Mouse (Mus musculus) midbrain, embryonic 12.5 days (tissue): Measurements from ENCODE around the gene Clmp. TPM values are rescaled to one million over a fixed set of nuclear protein-coding genes. Genes with fewer than 3 reads are reported as not detected.

Source experiments
- ATAC-seq: fragments of 200-750 bp; cut with Nextera tagmentation; 2 replicates; pipeline ENCODE4 v1.8.0; 2017; ENCODE audit warnings: low read depth, moderate TSS enrichment, moderate library complexity; ENCODE audit not compliant: low FRiP score
- H3K27ac ChIP-seq: fragments of 300-500 bp; sonication (generic); replicated peaks from 2 replicates; pipeline ENCODE4 v1.5.1; 2016; ENCODE audit warnings: mild to moderate bottlenecking
- H3K27me3 ChIP-seq: fragments of 300-500 bp; sonication (generic); 2 replicates; pipeline ENCODE4 v1.6.1; 2016; ENCODE audit warnings: mild to moderate bottlenecking
- H3K36me3 ChIP-seq: fragments of 300-500 bp; sonication (generic); 2 replicates; pipeline ENCODE4 v1.6.1; 2016
- H3K4me1 ChIP-seq: fragments of 300-500 bp; sonication (generic); 2 replicates; pipeline ENCODE4 v1.6.1; 2016
- H3K4me2 ChIP-seq: fragments of 300-500 bp; sonication (generic); replicated peaks from 2 replicates; pipeline ENCODE4 v1.6.1; 2016; ENCODE audit warnings: mild to moderate bottlenecking, moderate library complexity
- H3K4me3 ChIP-seq: fragments of 300-500 bp; sonication (generic); 2 replicates; pipeline ENCODE4 v1.5.1; 2016; ENCODE audit warnings: mild to moderate bottlenecking
- H3K9ac ChIP-seq: fragments of 300-500 bp; sonication (generic); replicated peaks from 2 replicates; pipeline ENCODE4 v1.6.1; 2016; ENCODE audit warnings: mild to moderate bottlenecking, moderate library complexity
- H3K9me3 ChIP-seq: fragments of 300-500 bp; sonication (generic); 2 replicates; pipeline ENCODE4 v1.6.1; 2016; ENCODE audit warnings: mild to moderate bottlenecking
- WGBS: fragments of 180-500 bp; shearing (Covaris S2); methylation state at CpG from one replicate; pipeline ENCODE4 v1.1.7; 2016; 5-methylcytosine and 5-hydroxymethylcytosine counted together
- polyA plus RNA-seq: library from polyadenylated mRNA; unstranded; fragments of >200 nt; fragmentation: Nextera tagmentation; extraction: Ambion mirVana; gene quantifications from 2 replicates; pipeline ENCODE4 v1.2.1, GENCODE M21; 2016

Clmp gene
- polyA plus RNA-seq, 1 experiment from 2014 or later: 47.4 TPM

GRCm38 (mm10) chr9:40808061-40808906 lies 122.5 kb downstream of the Clmp start:
- peak; percentile 65 for ATAC-seq
- no peaks in the 10 kb centered on the region for H3K27me3 ChIP-seq
- WGBS: 20% methylated on average over 16 of the region's 16 CpGs
- H3K4me3 ChIP-seq: no peak overlapping the region
- peak overlapping the region; percentile 75 for H3K27ac ChIP-seq
- 0 out of 2 replicates have a peak overlapping the region, but pooled peaks have one; percentile 7 for H3K9ac ChIP-seq
- H3K36me3 ChIP-seq: peaks cover 40% of the 10 kb centered on the region
- 0 out of 2 replicates have a peak overlapping the region, but pooled peaks have one; percentile 7 for H3K4me2 ChIP-seq
- H3K4me1 ChIP-seq: peaks cover 53% of the 10 kb centered on the region
- H3K9me3 ChIP-seq: no peaks in the 10 kb centered on the region

GRCm38 (mm10) chr9:40808907-40809280 lies 123.1 kb downstream of the Clmp start:
- no peaks in the 10 kb centered on the region for H3K27me3 ChIP-seq
- peaks cover 38% of the 10 kb centered on the region for H3K36me3 ChIP-seq
- 31% methylated on average over 8 of the region's 8 CpGs for WGBS
- no peak overlapping the region for H3K9ac ChIP-seq
- peaks cover 47% of the 10 kb centered on the region for H3K4me1 ChIP-seq
- ATAC-seq: peak; percentile 39
- H3K4me3 ChIP-seq: no peak overlapping the region
- no peak overlapping the region for H3K4me2 ChIP-seq
- H3K27ac ChIP-seq: peak overlapping the region; percentile 75
- H3K9me3 ChIP-seq: no peaks in the 10 kb centered on the region

DNA sequence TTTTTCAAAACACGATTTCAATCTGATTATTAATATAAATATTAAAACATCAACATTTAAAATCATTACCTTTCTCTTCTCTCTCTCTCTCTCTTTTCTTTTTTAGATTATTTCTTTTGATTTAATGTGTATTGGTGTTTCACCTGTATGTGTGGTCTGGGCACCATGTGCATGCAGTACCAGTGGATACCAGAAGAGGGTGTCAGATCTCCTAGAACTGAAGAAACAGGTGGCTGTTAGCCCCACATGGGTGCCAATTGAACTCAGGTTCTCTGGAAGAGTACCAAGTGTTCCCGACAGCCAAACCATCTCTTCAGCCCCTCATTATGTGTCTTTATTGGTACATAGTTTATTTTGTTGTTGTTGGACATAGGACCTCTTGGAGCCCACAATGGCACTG lies 126.1 kb downstream of the Clmp start:
- Histone ChIP-seq H3K27ac (no peak overlapping the region), H3K9ac (no peak overlapping the region), H3K4me3 (no peak overlapping the region), H3K4me1 (peaks cover 22% of the 10 kb centered on the region), H3K36me3 (peaks cover 16% of the 10 kb centered on the region), H3K4me2 (no peak overlapping the region), H3K27me3 (no peaks in the 10 kb centered on the region), H3K9me3 (no peaks in the 10 kb centered on the region)
- 53% methylated on average over 2 of the region's 2 CpGs for WGBS
- ATAC-seq: no peak

DNA sequence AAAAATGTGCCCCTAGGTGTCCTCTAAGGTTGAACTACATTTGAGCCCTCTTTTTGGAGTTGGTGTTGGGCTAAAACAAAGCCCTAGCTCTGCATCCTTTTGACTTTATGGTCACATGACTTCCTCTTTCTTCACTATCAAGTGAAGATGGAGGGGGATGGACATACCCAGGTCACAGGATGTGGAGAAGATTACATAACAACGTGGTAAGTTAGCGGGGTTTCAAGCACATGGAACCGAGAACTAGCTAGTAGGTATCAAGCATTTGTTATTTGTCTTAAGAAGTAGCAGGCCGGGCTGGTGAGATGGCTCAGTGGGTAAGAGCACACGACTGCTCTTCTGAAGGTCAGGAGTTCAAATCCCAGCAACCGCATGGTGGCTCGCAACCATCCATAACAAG lies 128.3 kb downstream of the Clmp start:
- 90% methylated on average over 7 of the region's 7 CpGs for WGBS

DNA sequence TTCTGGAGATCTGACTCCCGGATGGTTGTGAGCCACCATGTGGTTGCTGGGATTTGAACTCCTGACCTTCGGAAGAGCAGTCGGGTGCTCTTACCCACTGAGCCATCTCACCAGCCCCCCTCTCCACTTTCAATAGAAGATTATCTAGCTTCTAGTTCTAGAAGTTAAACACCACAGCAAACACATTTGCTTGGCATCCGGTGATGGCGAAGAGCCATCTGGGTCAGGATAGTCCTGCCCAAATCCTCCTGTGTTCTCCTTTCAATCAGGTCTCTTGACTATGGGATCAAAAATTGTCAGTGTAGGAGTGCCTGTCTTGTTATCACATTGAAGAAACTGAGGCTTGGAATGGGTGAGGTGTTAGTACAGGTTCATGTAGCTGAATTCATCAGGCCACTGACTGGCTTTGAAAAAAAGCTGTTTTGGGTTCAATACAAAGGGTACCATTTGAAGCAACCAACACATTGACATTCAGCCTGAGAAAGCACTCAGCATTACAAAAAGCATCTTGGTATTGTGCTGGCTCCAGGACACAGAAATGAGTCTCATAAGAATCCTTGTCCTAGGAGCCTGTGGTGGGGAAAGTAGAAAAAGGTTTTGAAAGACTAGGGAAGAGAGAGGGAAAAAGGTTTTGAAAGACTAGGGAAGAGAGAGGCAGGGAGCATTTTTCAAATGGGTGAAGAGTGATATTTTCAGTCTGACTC lies 131.7 kb downstream of the Clmp start:
- Histone ChIP-seq H3K9ac (no peak overlapping the region), H3K4me3 (no peak overlapping the region), H3K36me3 (peaks cover 6% of the 10 kb centered on the region; the same call in 1 of the 2 replicates), H3K4me1 (peaks cover 10% of the 10 kb centered on the region), H3K27me3 (no peaks in the 10 kb centered on the region; the same call in 1 of the 2 replicates), H3K27ac (no peak overlapping the region), H3K4me2 (no peak overlapping the region), H3K9me3 (no peaks in the 10 kb centered on the region)
- no peak for ATAC-seq
- 86% methylated on average over 5 of the region's 5 CpGs for WGBS

More for the DNA sequence above, 128.3 kb downstream of the Clmp start:
- Histone ChIP-seq H3K4me1 (no peaks in the 10 kb centered on the region; the same call in 1 of the 2 replicates), H3K27me3 (no peaks in the 10 kb centered on the region), H3K9ac (no peak overlapping the region), H3K9me3 (no peaks in the 10 kb centered on the region), H3K4me3 (no peak overlapping the region), H3K27ac (no peak overlapping the region), H3K4me2 (no peak overlapping the region), H3K36me3 (peaks cover 9% of the 10 kb centered on the region)
- no peak for ATAC-seq

- H3K36me3 ChIP-seq: no peaks in the 10 kb centered on the region
- H3K4me1 ChIP-seq: peaks cover 10% of the 10 kb centered on the region
- WGBS: 48% methylated on average over 6 of the region's 6 CpGs
- no peak overlapping the region for H3K4me2 ChIP-seq
- ATAC-seq: no peak
- H3K4me3 ChIP-seq: no peak overlapping the region
- H3K9ac ChIP-seq: no peak overlapping the region
- no peaks in the 10 kb centered on the region; the same call in 1 of the 2 replicates for H3K9me3 ChIP-seq
- no peak overlapping the region for H3K27ac ChIP-seq
- H3K27me3 ChIP-seq: peaks cover 13% of the 10 kb centered on the region
Measured at GRCm38 (mm10) chr9:40825601-40826000, 139.8 kb downstream of the Clmp start.

GRCm38 (mm10) chr9:40827366-40827765 lies 141.6 kb downstream of the Clmp start:
- ATAC-seq: no peak
- WGBS: 84% methylated on average over 4 of the region's 4 CpGs
- H3K4me1 ChIP-seq: peaks cover under 1% of the 10 kb centered on the region
- H3K27ac ChIP-seq: no peak overlapping the region
- no peak overlapping the region for H3K9ac ChIP-seq
- H3K4me3 ChIP-seq: no peak overlapping the region
- no peaks in the 10 kb centered on the region; the same call in 1 of the 2 replicates for H3K9me3 ChIP-seq
- H3K36me3 ChIP-seq: no peaks in the 10 kb centered on the region
- peaks cover 13% of the 10 kb centered on the region for H3K27me3 ChIP-seq
- no peak overlapping the region for H3K4me2 ChIP-seq

DNA sequence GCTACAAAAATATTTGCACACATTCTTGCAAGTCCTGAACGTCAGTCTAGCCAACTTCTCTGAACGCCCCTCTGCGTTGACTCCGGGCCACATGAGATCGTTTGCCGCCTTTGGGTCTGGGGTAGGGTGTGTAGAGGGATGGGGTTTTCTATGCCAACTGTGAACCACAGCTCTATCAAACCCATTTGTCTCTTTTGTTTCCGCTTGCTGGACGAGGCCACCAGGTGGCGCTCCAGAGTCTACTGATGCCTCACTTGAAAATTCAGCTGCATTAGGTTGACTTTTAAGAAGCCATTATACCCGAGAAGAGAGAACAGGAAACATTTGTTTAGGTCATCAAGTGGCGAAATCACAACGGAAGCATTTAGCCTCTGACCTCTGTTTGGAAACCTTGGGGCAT lies 148.8 kb downstream of the Clmp start:
- ATAC-seq: no peak
- Histone ChIP-seq H3K9me3 (no peaks in the 10 kb centered on the region), H3K4me2 (no peak overlapping the region), H3K9ac (no peak overlapping the region), H3K4me3 (no peak overlapping the region), H3K27me3 (peaks cover 12% of the 10 kb centered on the region), H3K27ac (no peak overlapping the region), H3K36me3 (no peaks in the 10 kb centered on the region), H3K4me1 (no peaks in the 10 kb centered on the region)
- 7% methylated on average over 12 of the region's 12 CpGs for WGBS

Other genes with a start within 250 kb of the Clmp start
- gene Gramd1b, start 154.6 kb upstream of the Clmp start, polyA plus RNA-seq: 4.9 and 5.4 TPM in 2 replicates
- not detected in 2 replicates for gene Gm21915, start 15.3 kb upstream of the Clmp start, polyA plus RNA-seq
- 2,718 and 2,773 TPM in 2 replicates for gene Hspa8, start 115.0 kb downstream of the Clmp start, polyA plus RNA-seq
- gene Bsx, start 188.2 kb downstream of the Clmp start, polyA plus RNA-seq: 1.2 and 3.5 TPM in 2 replicates